Mouse (Mus musculus) hindbrain, embryonic 13.5 days (tissue): ENCODE results near the gene Arsb. TPM values are rescaled to one million over a fixed set of nuclear protein-coding genes. Genes with fewer than 3 reads are reported as not detected.

Experiments used
- ATAC-seq: fragments of 200-750 bp; cut with Nextera tagmentation; 2 replicates; pipeline ENCODE4 v1.8.0; 2017; ENCODE audit warnings: moderate TSS enrichment; ENCODE audit not compliant: low FRiP score
- H3K27ac ChIP-seq: fragments of 300-500 bp; sonication (generic); 2 replicates; pipeline ENCODE4 v1.5.1; 2015; ENCODE audit warnings: inconsistent platforms, mild to moderate bottlenecking, moderate library complexity
- H3K27me3 ChIP-seq: fragments of 300-500 bp; sonication (generic); 2 replicates; pipeline ENCODE4 v1.6.1; 2015; ENCODE audit warnings: mild to moderate bottlenecking, inconsistent platforms
- H3K36me3 ChIP-seq: fragments of 300-500 bp; sonication (generic); 2 replicates; pipeline ENCODE4 v1.6.1; 2015; ENCODE audit warnings: mild to moderate bottlenecking, inconsistent platforms
- H3K4me1 ChIP-seq: fragments of 300-500 bp; sonication (generic); replicated peaks from 2 replicates; pipeline ENCODE4 v1.6.1; 2015; ENCODE audit warnings: inconsistent platforms
- H3K4me2 ChIP-seq: fragments of 300-500 bp; sonication (generic); 2 replicates; pipeline ENCODE4 v1.6.1; 2015; ENCODE audit warnings: inconsistent platforms, mild to moderate bottlenecking, moderate library complexity
- H3K4me3 ChIP-seq: fragments of 300-500 bp; sonication (generic); 2 replicates; pipeline ENCODE4 v1.5.1; 2015; ENCODE audit warnings: mild to moderate bottlenecking, inconsistent platforms
- H3K9ac ChIP-seq: fragments of 300-500 bp; sonication (generic); 2 replicates; pipeline ENCODE4 v1.6.1; 2015; ENCODE audit warnings: mild to moderate bottlenecking, inconsistent platforms
- H3K9me3 ChIP-seq: fragments of 300-500 bp; sonication (generic); 2 replicates; pipeline ENCODE4 v1.6.1; 2016; ENCODE audit warnings: inconsistent platforms
- WGBS: fragments of 180-500 bp; shearing (Covaris S2); methylation state at CpG from one replicate; pipeline ENCODE4 v1.1.7; 2015; 5-methylcytosine and 5-hydroxymethylcytosine counted together
- polyA plus RNA-seq: library from polyadenylated mRNA; unstranded; fragments of >200 nt; fragmentation: Nextera tagmentation; extraction: Ambion mirVana; gene quantifications from 2 replicates; pipeline ENCODE4 v1.2.1, GENCODE M21; 2015

The Arsb gene
- polyA plus RNA-seq, 1 experiment from 2014 or later: 6.1 TPM

GRCm38 (mm10) chr13:93882132-93882531 is 110.7 kb downstream of the Arsb start:
- ATAC-seq: no peak
- WGBS: 79% methylated on average over 3 of the region's 3 CpGs
- Histone ChIP-seq H3K4me3 (no peak overlapping the region), H3K4me1 (no peaks in the 10 kb centered on the region; the same call in 1 of the 2 replicates), H3K36me3 (no peaks in the 10 kb centered on the region), H3K27me3 (no peaks in the 10 kb centered on the region), H3K27ac (no peak overlapping the region), H3K9me3 (no peaks in the 10 kb centered on the region), H3K4me2 (no peak overlapping the region), H3K9ac (no peak overlapping the region)

- Histone ChIP-seq H3K9me3 (no peaks in the 10 kb centered on the region), H3K4me2 (no peak overlapping the region), H3K27ac (no peak overlapping the region), H3K36me3 (no peaks in the 10 kb centered on the region), H3K4me1 (no peaks in the 10 kb centered on the region; the same call in 1 of the 2 replicates), H3K27me3 (no peaks in the 10 kb centered on the region), H3K9ac (no peak overlapping the region), H3K4me3 (no peak overlapping the region)
- WGBS: 95% methylated on average over 5 of the region's 5 CpGs
- ATAC-seq: no peak
Observed at GRCm38 (mm10) chr13:93886999-93887398, 115.6 kb downstream of the Arsb start.

- no peak overlapping the region for H3K4me2 ChIP-seq
- ATAC-seq: no peak
- H3K27ac ChIP-seq: no peak overlapping the region
- no peak overlapping the region for H3K9ac ChIP-seq
- no peak overlapping the region for H3K4me3 ChIP-seq
- H3K9me3 ChIP-seq: no peaks in the 10 kb centered on the region
- H3K36me3 ChIP-seq: no peaks in the 10 kb centered on the region
- no peaks in the 10 kb centered on the region; the same call in 1 of the 2 replicates for H3K4me1 ChIP-seq
- no peaks in the 10 kb centered on the region for H3K27me3 ChIP-seq
- 99% methylated on average over 2 of the region's 2 CpGs for WGBS
Observed at GRCm38 (mm10) chr13:93888196-93888595, 116.8 kb downstream of the Arsb start.

GRCm38 (mm10) chr13:93888916-93889315 is 117.5 kb downstream of the Arsb start:
- 85% methylated on average over 3 of the region's 3 CpGs for WGBS
- Histone ChIP-seq H3K27ac (no peak overlapping the region), H3K9ac (no peak overlapping the region), H3K27me3 (no peaks in the 10 kb centered on the region), H3K9me3 (no peaks in the 10 kb centered on the region), H3K4me3 (no peak overlapping the region), H3K36me3 (no peaks in the 10 kb centered on the region), H3K4me2 (no peak overlapping the region), H3K4me1 (no peaks in the 10 kb centered on the region)
- no peak for ATAC-seq

GRCm38 (mm10) chr13:93889991-93890390 is 118.6 kb downstream of the Arsb start:
- H3K9me3 ChIP-seq: no peaks in the 10 kb centered on the region
- no peak overlapping the region for H3K4me2 ChIP-seq
- no peak for ATAC-seq
- H3K27ac ChIP-seq: no peak overlapping the region
- H3K27me3 ChIP-seq: no peaks in the 10 kb centered on the region
- H3K9ac ChIP-seq: no peak overlapping the region
- H3K36me3 ChIP-seq: no peaks in the 10 kb centered on the region
- whole genome bisulfite sequencing: 66% methylated on average over 3 of the region's 3 CpGs
- H3K4me1 ChIP-seq: no peaks in the 10 kb centered on the region
- no peak overlapping the region for H3K4me3 ChIP-seq

- Histone ChIP-seq H3K36me3 (no peaks in the 10 kb centered on the region), H3K4me3 (no peak overlapping the region)
- 73% methylated on average over 6 of the region's 6 CpGs for WGBS
Observed at GRCm38 (mm10) chr13:93891276-93891675, 119.8 kb downstream of the Arsb start.

GRCm38 (mm10) chr13:93892101-93892500 is 120.7 kb downstream of the Arsb start:
- no peak for ATAC-seq
- Histone ChIP-seq H3K9ac (no peak overlapping the region), H3K4me1 (no peaks in the 10 kb centered on the region), H3K9me3 (no peaks in the 10 kb centered on the region), H3K4me3 (no peak overlapping the region), H3K36me3 (no peaks in the 10 kb centered on the region), H3K4me2 (no peak overlapping the region), H3K27me3 (no peaks in the 10 kb centered on the region), H3K27ac (no peak overlapping the region)
- 88% methylated on average over 7 of the region's 7 CpGs for WGBS

More at GRCm38 (mm10) chr13:93891276-93891675, 119.8 kb downstream of the Arsb start:
- Histone ChIP-seq H3K27ac (no peak overlapping the region), H3K27me3 (no peaks in the 10 kb centered on the region), H3K4me2 (no peak overlapping the region), H3K9me3 (no peaks in the 10 kb centered on the region), H3K9ac (no peak overlapping the region), H3K4me1 (no peaks in the 10 kb centered on the region)
- ATAC-seq: no peak

- H3K4me1 ChIP-seq: 0 out of 2 replicates have a peak, but pooled peaks cover 3% of the 10 kb centered on the region
- no peak overlapping the region for H3K4me3 ChIP-seq
- H3K27ac ChIP-seq: no peak overlapping the region
- ATAC-seq: no peak
- H3K9me3 ChIP-seq: no peaks in the 10 kb centered on the region
- no peak overlapping the region for H3K4me2 ChIP-seq
- 88% methylated on average over 2 of the region's 2 CpGs for WGBS
- no peaks in the 10 kb centered on the region for H3K36me3 ChIP-seq
- H3K9ac ChIP-seq: no peak overlapping the region
- H3K27me3 ChIP-seq: no peaks in the 10 kb centered on the region
Observed at GRCm38 (mm10) chr13:93894105-93894504, 122.7 kb downstream of the Arsb start.

GRCm38 (mm10) chr13:93895430-93895829 is 124.0 kb downstream of the Arsb start:
- no peak overlapping the region for H3K27ac ChIP-seq
- H3K4me3 ChIP-seq: no peak overlapping the region
- 0 out of 2 replicates have a peak, but pooled peaks cover 6% of the 10 kb centered on the region for H3K4me1 ChIP-seq
- no peak overlapping the region for H3K9ac ChIP-seq
- 86% methylated on average over 2 of the region's 2 CpGs for WGBS
- H3K4me2 ChIP-seq: no peak overlapping the region
- ATAC-seq: no peak
- H3K36me3 ChIP-seq: no peaks in the 10 kb centered on the region
- no peaks in the 10 kb centered on the region for H3K9me3 ChIP-seq
- H3K27me3 ChIP-seq: no peaks in the 10 kb centered on the region

GRCm38 (mm10) chr13:93897943-93898826 is 126.8 kb downstream of the Arsb start:
- H3K9me3 ChIP-seq: no peaks in the 10 kb centered on the region
- 0 out of 2 replicates have a peak, but pooled peaks have one; percentile 63 for ATAC-seq
- 54% methylated on average over 13 of the region's 13 CpGs for WGBS
- H3K36me3 ChIP-seq: no peaks in the 10 kb centered on the region
- H3K4me2 ChIP-seq: no peak overlapping the region
- 0 out of 2 replicates have a peak, but pooled peaks cover 7% of the 10 kb centered on the region for H3K4me1 ChIP-seq
- no peak overlapping the region for H3K9ac ChIP-seq
- no peak overlapping the region for H3K4me3 ChIP-seq
- no peaks in the 10 kb centered on the region for H3K27me3 ChIP-seq
- H3K27ac ChIP-seq: peak overlapping the region; percentile 5; the same call in 1 of the 2 replicates

- WGBS: 94% methylated on average over 3 of the region's 3 CpGs
- no peak overlapping the region for H3K4me2 ChIP-seq
- no peak overlapping the region for H3K9ac ChIP-seq
- H3K36me3 ChIP-seq: no peaks in the 10 kb centered on the region
- H3K9me3 ChIP-seq: no peaks in the 10 kb centered on the region
- no peak for ATAC-seq
- H3K4me3 ChIP-seq: no peak overlapping the region
- 0 out of 2 replicates have a peak, but pooled peaks cover 7% of the 10 kb centered on the region for H3K4me1 ChIP-seq
- no peaks in the 10 kb centered on the region for H3K27me3 ChIP-seq
- no peak overlapping the region for H3K27ac ChIP-seq
Observed at GRCm38 (mm10) chr13:93899378-93900256, 128.2 kb downstream of the Arsb start.

GRCm38 (mm10) chr13:93900934-93901626 is 129.7 kb downstream of the Arsb start:
- no peak overlapping the region for H3K9ac ChIP-seq
- H3K36me3 ChIP-seq: no peaks in the 10 kb centered on the region
- no peaks in the 10 kb centered on the region for H3K9me3 ChIP-seq
- WGBS: 89% methylated on average over 13 of the region's 13 CpGs
- H3K4me1 ChIP-seq: 0 out of 2 replicates have a peak, but pooled peaks cover 7% of the 10 kb centered on the region
- no peak overlapping the region for H3K4me2 ChIP-seq
- no peak overlapping the region for H3K27ac ChIP-seq
- no peak for ATAC-seq
- H3K4me3 ChIP-seq: no peak overlapping the region
- no peaks in the 10 kb centered on the region for H3K27me3 ChIP-seq
